Mouse (Mus musculus): Measurements from ENCODE around the gene Cox15.
A peak's percentile ranks its signal among the peaks of the same experiment; 100 is the strongest.

Cox15 gene

GRCm38 (mm10) chr19:43761543-43762256 is 8.9 kb upstream of the Cox15 start:
- DNase-seq (ENCODE audit: inconsistent ontology term): no peak

- DNase-seq (ENCODE audit: inconsistent ontology term): peak; percentile 43
These were observed 7.7 kb upstream of the Cox15 start for GRCm38 (mm10) chr19:43760504-43760903.

DNA sequence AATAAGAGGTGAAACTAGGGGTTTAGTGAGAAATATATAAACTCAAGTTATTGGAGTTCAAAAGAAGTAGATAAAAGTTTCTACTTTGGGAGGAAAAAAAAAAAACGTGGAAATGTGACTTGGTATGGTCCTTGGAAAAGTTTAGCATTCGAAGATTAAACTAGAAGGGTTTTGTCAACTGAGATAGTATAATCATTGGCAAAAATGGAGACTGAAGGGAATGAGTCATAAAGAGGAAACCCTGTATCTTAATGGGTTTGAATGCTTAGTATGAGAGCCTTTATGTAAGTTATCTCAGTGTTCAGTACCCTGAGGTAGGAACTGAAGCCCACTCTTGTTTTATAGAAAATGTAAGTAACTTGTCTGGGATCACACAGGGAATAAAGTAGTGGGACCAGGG is 2.1 kb upstream of the Cox15 start:
- DNase-seq (ENCODE audit: inconsistent ontology term): no peak

GRCm38 (mm10) chr19:43754237-43754636 is 1.4 kb upstream of the Cox15 start:
- no peak for DNase-seq (ENCODE audit: inconsistent ontology term)

DNA sequence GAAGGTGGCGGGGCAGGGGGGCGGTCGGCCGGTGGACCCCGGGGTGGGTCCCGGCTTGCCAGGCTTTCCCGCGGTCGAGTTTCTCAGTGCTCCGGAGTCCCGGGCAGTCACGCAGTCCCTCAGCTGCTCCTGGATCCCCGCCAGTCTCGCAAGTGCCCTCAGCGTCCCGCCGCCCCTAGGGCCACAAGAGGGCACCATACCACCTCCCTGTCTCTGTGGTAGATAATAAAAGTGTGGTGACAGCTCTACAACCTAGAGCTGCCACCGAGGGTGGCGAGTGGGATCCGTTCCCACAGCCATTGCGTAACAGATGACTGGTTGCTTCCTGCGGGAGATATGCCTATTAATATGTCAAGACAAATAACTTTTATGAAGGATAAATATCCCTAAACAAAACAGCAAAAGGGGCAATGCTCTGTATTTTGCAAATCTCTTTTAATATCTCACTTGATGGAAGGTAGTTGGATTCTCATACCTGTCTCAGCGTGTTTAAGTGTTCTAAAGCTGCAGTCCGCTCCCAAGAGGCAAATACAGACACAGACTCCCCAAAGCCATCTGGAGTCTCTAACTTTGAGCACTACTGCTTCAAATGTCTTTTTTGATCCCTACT is 531 bp upstream of the Cox15 start:
- peak; percentile 94 for DNase-seq (ENCODE audit: inconsistent ontology term)

DNA sequence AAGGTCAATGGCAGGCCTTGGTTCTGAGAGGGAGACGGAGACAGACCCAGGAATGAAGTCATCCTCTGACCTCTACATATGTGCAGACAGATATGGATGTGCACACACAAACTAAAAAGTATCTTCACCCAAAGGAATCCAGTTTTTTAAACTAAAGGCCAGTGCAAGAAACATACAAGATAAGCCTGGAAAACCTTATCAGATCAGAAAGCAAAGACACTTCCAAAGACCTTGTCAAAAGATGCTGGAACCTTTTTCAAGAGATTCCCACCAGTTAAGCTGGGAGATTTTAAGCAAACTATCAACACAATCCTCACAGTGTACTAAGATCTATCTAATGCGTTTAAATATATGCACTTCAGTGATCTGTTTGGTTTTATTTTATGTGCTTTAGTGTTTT is 2.8 kb downstream of the Cox15 start:
- DNase-seq (ENCODE audit: inconsistent ontology term): no peak

DNA sequence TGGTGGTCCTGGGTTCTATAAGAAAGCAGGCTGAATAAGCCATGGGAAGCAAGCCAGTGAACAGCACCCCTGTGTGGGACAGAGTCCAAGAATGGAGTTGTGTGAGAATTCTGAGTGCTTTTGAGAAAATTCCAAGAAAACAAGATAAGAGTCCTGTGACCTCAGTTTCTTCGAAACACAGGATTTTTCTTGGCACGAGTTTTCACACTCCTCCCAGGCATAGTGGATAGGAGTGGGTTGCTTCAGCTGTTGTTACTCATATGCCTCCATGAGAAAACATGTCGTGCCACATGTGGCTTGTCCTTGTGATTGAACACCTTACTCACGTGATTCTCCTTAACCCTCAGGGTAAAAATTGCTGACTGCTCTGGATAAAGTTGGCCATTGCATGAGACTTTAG is 4.9 kb downstream of the Cox15 start:
- DNase-seq (ENCODE audit: inconsistent ontology term): no peak

GRCm38 (mm10) chr19:43745740-43746139 is 7.1 kb downstream of the Cox15 start:
- DNase-seq (ENCODE audit: inconsistent ontology term): no peak

- DNase-seq (ENCODE audit: inconsistent ontology term): no peak
These were observed 9.4 kb downstream of the Cox15 start for GRCm38 (mm10) chr19:43743401-43743800.

DNA sequence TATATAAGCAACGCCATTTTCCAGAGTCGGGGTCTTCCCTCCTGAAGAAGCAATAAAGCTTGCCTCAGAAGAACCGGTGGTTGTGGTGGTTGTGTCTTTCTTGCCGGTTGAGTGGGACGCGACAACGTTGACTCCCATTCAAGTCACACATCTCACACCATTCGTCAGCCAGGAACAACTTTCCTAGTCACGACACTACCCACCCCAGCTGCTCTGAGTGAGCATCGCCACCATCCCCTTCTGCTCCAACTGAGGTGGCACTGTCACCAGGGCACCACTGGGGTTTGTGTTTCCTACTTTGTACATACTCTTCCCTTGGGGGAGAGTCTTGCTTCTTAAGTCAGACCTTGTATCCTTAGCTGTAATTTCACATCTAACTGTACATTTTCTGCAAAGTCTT is 14.4 kb downstream of the Cox15 start:
- DNase-seq (ENCODE audit: inconsistent ontology term): no peak

- no peak for DNase-seq (ENCODE audit: inconsistent ontology term)
These were observed 21.6 kb downstream of the Cox15 start for GRCm38 (mm10) chr19:43731157-43731556.

DNA sequence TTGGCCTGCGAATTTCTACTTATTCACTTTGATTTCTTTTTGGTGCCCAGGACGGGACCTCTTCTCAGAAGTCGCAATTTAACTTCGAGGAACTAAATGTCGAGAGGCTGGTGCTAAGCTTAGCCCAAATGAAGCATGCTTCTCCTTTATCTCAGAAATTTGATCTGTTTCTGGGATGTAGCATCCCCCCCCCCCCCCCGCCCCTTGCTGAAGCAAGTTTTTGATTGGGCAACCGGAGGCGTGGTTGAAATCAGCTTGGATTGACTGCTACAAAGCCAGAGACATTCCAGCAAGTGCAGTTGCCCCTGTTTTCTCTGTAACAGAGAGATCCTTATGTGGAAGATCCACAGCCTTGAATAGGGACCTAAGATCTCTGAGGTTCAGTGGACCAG is 22.8 kb downstream of the Cox15 start:
- peak; percentile 32 for DNase-seq (ENCODE audit: inconsistent ontology term)

GRCm38 (mm10) chr19:43729296-43730036 is 23.3 kb downstream of the Cox15 start:
- DNase-seq (ENCODE audit: inconsistent ontology term): peak; percentile 6

GRCm38 (mm10) chr19:43726510-43727146 is 26.2 kb downstream of the Cox15 start:
- DNase-seq (ENCODE audit: inconsistent ontology term): no peak

- DNase-seq (ENCODE audit: inconsistent ontology term): no peak
These were observed 28.0 kb downstream of the Cox15 start for GRCm38 (mm10) chr19:43724821-43725220.

DNA sequence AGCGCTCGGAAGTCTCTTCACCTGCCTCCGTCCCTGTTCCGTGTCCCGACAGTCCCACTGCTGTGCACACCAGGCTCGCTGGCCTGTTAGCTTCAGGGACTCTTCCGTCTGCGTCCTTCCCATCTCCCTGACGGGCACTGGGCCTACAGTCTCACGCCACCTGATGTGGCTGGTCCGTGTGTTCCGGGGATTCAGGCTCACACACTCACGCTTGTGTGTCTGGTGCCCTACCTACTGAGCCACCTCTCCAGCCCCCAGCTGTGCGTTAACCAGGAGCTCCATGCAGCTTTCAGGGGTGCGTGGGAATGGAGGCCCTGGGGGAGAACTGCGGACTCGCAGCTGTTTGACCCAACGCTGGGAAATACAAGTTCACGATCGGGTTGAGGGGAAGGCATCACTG is 28.6 kb downstream of the Cox15 start:
- DNase-seq (ENCODE audit: inconsistent ontology term): no peak

DNA sequence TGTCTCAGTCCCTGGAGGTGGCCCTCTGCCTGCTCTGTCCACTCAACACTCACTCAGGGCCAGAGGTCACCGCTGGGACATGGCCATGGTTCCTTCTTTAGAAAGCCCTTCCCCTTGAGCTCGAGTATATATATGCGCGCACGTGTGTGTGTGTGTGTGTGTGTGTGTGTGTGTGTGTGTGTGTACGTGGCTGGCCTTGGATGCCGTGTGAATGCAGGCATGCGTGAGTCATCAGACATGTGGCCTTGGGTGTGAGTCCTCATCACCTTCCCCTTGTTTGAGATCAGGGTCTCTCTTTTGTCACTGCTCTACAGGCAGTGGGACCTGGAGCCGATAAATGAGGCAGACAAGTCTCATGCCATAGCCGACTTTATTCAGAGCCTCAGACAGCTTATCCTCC is 29.3 kb downstream of the Cox15 start:
- DNase-seq (ENCODE audit: inconsistent ontology term): no peak

- DNase-seq (ENCODE audit: inconsistent ontology term): no peak
These were observed 29.9 kb downstream of the Cox15 start for GRCm38 (mm10) chr19:43722891-43723290.

DNA sequence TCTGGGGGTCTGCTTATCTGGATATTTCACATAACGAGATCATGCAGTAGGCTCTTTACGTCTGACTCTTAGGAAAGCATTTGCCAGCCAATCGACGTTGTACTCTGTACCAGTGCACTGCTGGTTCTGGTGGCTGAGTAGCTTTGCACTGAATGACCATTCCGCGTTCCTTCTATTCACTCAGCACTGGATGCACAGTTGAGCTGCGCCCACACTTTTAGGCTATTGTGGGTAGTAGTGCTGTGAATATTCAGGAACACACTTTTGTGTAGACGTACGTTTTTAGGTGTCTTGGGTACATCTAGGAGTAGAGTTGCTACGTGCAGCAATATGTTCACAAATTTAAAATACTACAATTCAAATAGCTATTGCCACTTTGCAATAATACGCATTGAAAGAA is 32.7 kb downstream of the Cox15 start:
- DNase-seq (ENCODE audit: inconsistent ontology term): no peak

- DNase-seq (ENCODE audit: inconsistent ontology term): no peak
These were observed 40.8 kb downstream of the Cox15 start for GRCm38 (mm10) chr19:43711971-43712370.

DNA sequence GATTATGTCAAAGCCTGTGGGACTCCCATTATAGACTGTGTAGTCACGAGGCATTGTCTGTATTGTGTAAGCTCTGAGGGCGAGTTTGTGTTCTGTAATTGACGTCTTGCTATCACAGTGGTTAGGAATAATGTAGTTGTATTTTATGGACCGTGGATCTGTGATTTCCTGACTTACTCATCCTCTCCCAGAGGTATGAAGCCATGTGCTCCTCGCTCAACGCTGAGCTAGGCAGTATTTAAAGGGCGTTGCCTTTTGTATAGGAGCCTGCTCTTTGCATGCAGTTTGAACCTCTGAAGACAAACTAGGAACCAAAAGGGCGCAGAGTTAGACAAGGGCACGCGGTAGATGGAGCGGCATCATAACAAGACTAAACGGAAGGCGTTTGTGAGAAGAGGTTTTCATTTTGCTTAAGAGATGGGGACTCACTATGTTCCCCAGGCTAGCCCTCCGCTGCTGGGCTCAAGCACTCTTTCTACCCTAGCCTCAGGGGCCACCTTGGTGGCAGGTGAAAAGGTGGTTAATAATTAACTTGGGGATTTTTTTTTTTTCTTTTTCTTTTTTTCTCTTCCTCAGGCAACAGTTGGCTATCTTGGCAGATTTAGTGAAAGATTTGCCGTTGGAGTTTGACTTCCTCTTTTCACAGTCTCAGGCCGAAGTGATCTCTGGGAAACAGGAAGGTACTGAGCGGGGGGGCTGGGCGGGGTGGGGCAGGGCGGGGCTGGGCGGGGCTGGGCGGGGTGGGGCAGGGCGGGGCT is 41.5 kb downstream of the Cox15 start:
- no peak for DNase-seq (ENCODE audit: inconsistent ontology term)

DNA sequence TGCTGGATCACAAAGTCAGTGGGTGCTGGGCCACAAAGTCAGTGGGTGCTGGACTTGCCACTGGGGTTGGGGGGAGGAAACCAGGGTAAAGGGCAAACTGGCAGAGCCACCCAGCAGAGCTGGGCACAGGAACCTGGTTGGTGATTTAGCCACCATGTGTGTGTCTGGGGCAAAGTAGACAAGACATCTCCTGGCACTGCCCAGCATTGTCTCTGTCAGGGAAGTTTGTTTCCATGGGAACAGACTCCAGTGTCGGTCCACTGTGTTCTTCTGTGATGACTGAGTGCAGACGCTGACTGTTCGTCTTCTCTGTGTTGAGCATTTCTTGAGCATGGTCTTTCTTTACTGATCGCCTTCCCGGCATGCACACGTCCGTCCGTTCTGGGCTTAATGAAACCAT is 43.5 kb downstream of the Cox15 start:
- DNase-seq (ENCODE audit: inconsistent ontology term): no peak
